Mouse (Mus musculus): ENCODE measurements around the gene 1700019N19Rik. TPM values are rescaled to one million over a fixed set of nuclear protein-coding genes. Genes with fewer than 3 reads are reported as not detected.

Gene 1700019N19Rik
- total RNA-seq, 2 experiments from 2014 or later = 0.37 to 0.53 TPM

DNA sequence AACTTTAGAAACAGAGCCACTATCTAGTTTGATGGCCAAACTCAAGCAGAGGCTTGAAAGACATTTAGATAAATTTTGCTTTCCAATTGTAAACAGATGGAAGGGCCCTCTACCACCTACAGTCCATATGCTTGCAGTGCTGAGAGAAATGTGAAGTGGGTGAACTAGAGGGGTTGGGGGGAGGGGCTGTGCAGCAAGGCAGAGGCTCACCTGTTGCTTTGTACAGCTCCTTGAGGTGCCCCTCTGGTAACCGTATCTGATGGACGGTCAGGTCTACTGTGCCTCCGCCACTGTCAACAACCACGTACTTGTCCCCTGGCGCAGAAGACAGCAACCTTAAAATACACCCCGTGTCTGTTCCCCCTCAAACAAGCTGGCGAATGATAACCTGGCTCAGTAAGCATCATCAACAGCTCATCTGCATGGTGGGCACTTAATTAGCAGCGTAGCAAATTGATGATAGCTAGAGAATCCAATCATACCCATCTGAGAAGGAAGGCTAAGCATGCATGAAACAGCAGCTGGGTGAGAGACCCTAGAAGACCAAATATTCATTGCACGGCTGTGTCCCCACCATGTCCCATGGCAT is 11.0 kb upstream of the 1700019N19Rik start:
- DNase-seq = peak in 1 of 2 experiments; percentile 57

DNA sequence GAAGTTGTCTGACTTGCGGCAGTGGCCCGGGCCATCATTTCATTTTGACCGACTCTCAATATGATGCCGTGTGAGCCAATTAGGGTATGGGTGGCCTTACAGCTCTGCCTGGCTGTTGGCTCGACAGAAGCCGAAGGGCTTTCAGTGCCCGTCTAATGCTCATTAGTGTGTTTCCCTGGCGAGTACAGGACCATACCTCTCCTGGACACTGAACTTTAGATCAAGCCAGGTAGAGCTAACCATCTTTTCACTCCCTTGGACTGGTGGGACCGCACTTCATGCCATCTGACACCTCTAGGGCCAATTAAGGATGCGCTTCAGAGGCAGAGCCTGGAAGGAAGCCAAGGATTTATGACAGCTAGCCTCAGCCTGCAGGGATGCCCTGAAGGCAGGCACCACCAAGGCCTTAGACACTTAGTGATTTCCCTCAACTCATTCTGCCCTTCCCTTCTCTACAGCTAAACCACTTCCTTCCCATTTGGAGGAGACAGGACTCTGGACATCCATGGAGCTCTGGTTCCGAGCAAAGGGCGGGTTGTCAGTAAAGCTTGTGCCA is 931 bp upstream of the 1700019N19Rik start:
- DNase-seq = no peak

DNA sequence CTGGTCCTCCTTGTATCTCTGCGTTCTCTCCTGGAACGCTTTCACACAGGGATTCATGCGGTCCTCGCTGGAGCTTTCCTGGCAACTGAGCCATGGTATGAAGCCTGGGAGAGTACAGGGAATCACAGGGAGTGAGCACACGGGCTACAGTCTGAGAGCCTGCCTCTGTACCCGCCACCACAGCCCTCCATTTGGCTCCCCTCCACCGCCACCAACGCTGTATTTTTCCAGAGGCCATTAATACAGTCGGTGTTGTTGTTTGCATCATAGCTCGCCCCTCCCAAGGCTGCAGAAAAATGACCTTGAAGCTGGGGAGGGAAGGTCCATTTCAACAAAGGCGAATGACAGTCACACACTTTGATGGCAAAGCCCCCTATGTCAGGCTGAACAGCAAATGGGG is 5.1 kb downstream of the 1700019N19Rik start:
- peak in 1 of 2 experiments; percentile 42 for DNase-seq

DNA sequence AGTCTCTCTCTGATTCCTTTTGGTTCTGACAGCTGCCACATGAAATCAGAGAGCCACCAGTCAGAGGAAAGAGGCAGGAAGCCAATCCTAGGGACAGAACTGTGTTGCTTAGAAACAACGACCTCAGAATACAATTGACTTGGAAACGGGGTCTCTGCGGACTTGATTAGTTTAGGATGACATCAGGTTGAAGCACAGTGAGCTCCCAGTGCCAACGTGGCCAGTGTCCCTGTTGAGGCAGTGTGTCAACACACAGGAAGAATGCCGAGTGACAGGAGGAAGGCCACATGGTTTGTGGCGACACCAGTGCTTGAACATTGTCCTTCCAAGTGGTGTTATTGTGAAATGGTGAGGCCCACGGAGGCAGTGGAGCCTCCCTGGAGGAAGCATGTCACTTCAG is 10.3 kb downstream of the 1700019N19Rik start:
- peak; percentile 33 to 45 for DNase-seq

DNA sequence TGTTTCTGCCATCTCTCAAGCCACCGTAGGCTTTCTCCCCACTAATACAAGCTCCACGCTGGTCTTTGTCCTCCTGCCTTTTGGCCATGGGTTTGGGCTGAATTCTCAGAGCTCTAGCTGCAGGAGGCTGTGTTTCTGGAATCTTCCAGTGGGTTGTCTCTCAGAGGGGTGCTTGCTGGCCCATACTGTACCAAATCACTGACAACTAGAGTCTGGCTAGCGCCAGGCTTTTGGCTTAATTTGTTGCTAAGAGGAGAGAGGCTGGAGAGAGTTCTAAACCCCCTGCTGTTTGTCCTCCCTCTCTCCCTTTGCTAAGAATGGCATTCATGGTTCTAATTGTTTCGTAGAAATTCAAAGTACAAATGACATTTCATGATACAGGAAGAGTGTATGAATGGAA is 12.7 kb downstream of the 1700019N19Rik start:
- no peak for DNase-seq

DNA sequence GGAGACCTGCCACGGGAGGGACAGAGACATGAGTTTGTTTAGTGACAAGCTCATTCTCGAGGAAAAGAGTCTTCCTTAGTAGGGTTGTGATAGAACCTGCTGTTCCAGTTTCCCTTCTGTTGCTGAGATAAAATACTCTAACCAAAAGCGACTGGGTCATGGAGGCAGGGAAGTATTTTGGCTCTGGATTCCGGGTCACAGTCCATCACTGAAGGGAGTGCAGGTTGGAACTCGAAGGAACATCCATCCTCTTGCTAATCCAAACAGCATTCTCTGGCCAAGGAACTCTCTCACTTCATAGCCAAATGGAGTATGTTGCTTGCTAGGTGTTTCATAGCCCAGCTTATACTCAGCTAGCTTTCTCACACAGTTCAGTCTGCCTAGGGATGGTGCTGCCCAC is 17.8 kb downstream of the 1700019N19Rik start:
- DNase-seq = no peak

DNA sequence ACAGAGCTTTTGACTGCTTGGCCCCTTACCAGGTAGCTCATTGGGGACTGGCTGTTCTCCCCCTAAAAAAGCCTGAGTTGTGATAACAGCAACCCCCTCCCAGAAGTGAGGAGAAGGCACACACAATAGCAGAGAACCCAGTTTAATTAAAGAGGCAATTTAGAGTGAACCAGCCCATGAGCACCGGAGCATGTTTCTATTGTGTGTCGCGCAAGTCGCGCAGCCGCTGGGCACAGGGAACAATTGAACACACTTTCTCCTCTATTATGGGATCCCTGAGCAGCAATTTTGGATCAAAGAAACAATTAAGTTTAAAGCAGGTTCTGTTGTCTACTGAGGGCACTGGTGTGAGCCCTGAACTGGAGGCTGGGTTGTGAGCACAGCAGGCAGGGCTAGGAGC is 26.9 kb downstream of the 1700019N19Rik start:
- no peak for DNase-seq

DNA sequence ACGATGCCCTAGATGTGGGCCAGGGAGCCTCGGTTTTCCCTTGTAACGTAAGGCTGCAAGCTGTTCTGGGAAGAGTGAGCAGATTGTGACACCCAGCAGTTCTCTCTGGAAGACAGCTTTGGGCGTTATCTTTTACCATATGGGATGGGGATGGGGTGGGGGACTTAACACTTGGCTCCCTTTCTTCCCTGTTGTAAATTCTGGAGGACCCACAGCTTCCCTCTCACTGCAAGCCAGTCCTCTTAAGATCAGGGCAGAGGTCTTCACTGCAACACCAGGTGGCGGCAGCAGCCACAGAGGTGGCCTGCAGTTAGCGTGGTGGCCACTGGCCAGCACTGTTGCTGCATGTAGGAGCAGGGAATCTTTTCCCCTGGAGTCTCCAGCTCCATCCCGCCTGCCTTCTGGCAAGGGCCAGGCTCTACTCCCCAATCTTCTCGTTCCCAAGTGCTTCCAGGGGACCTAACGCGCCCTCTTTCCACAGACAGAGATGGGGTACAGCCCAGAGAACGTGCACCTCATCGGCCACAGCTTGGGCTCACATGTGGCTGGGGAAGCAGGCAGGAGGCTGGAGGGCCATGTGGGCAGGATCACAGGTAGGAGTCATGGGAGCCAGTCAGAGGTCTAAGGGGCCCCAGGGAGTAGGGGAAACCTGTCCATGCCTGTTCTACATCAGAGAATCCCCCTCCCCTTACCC is 31.3 kb downstream of the 1700019N19Rik start:
- peak; percentile 50 to 53 for DNase-seq

DNA sequence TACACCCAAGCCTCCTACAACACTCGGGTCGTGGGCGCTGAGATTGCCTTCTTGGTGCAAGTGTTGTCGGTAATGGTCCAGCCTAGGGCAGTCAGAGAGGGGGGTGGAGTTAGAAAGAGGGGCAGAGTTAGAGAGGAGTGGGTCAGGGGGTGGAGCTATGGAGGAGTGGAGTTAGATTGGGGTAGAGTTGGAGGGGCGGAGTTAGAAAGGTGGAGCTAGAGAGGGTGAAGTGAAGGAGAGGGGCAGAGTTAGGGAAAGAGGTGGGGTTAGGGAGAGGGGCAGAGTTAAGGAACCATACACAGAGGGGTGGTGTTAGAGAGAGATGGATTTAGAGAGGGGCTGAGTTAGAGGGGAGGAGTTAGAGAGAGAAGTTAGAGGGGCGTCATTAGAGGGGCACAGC is 31.9 kb downstream of the 1700019N19Rik start:
- no peak for DNase-seq

DNA sequence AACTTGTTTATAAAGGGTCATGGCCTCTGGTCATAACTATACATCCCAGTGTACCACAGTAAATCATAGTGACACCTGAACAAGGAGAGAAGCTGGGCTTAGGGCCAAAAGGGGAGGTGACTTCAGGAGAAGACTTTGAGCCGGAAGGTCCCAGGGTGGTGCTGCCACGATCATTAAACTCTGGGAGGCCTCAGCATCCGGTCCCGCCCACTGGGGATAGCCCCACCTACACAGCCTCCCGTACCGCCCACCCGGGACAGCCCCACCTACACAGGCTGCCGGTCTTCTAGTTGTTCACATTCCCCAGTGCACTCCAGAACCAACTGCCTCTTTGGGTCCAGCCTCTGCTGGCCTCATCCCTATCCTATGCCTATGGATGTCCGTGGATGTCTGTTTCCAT is 34.8 kb downstream of the 1700019N19Rik start, which contains the start of gene Pnliprp2:
Gene Pnliprp2, plus strand, starts transcription at position 297 of the 400 bp plus-strand sequence.
- no peak for DNase-seq

DNA sequence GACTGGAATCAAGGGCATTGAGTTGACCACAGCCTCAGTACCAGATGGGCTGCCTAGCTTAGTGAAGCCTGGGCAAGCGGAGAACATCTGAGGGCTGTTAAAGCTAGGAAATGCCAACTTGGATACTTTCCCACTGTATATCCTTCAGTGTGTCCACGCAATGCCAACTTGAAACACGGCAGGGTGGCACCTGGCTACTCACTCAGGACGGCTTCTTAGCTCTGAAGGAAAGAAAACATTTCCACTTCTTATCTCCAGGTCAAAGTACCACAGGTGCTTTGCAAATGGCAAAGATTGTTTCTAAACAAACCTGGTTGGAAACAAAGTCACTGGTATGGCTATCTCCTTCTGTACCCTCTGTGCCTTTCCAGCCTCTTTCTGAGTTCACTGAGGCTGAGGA is 35.4 kb downstream of the 1700019N19Rik start:
- no peak for DNase-seq

DNA sequence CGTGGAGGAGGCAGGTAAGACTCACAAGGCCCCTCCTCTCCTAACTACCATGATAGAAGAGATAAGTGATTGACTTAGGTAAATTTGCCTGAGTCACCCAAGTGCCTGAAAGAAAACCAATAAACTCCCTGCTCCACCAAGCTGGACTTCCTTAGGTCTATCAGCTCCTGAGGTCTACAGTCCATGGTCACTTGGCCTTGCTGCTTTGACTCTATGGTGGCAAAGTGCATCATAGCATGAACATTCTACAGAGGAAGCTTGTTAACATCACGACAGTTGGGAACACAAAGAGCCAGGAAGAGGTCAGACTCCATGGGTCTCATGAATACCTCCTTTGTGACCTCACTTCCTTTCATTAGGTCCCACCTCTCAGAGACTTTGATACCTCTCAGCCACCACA is 42.8 kb downstream of the 1700019N19Rik start:
- no peak for DNase-seq

DNA sequence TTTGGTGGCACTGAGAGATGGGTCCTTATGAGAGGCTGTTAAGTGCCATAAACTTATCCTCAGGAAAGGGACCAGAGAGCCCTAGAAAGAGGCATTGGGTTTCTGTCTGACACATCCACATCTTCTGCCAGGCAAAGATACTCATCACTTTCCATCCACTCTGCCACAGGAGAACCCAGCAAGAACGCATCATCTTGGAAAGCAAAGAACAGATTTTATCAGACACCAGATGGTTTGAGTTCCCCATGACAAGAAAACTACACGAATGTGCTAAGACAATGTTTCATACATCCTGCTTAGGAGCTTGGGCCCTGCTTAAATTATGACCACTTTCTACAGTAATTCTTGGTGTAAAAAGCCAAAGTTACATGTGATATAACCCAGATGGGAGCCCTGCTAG is 43.4 kb downstream of the 1700019N19Rik start:
- no peak for DNase-seq

DNA sequence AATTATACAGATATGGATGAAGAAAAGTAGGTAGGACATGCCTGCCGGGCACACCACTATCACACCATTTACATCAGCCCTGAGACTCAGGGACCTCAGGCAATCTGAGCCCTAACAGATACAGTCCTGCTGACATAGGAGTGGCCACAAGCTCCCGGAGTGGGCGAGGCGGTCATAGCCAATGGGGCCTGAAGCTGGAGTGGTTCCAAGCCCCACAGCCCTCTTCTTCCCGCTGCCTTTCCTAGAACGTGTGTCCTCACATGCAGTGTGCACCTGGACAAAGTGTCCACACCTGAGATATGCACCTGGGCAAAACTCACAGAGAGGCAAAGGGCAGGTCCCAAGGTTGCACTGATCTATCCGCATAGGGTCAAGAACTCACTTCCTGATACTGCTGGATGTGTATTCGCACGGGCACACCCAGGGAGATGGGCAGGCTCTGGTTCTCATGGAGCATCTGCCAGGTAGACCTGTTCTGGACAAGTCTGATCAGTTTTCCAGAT is 46.7 kb downstream of the 1700019N19Rik start:
- DNase-seq = no peak

DNA sequence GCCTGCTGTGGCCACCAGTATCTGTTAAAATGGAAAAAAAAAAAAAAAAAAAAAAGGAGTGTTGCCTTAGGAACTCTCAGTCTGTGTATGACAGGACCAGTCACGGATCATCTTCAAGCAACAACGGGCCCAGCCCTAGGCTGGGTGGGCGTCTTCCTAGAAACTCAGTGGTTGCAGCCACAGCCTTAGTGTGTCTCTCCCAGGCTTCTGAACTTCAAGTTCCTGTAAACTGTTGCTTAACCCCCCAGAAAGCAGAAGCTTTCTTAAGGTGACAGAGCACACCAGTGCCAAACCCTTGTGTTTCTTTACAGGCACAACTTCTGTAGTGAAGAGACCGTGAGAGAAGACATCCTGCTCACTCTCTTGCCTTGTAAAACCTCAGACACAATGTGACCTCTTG is 50.5 kb downstream of the 1700019N19Rik start:
- DNase-seq = no peak

DNA sequence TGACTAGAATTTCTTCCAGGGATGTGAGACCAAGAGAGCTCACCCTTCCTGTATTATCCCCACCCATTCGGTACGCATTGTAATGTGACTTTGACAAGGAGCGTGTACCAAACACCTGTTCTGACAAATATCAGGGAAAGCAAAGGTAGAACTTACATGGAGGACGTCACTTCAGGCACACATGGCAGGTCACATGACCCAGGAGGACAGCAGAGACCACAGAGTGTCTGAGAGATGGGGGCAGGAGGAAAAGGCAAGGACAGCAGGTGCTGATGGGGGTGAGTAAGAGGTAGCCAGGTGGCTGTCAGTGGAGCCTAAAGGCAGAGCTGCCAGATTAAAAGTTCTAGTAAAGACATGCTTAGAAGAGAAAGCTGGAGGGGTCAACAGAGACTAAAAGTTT is 51.5 kb downstream of the 1700019N19Rik start:
- DNase-seq = no peak

DNA sequence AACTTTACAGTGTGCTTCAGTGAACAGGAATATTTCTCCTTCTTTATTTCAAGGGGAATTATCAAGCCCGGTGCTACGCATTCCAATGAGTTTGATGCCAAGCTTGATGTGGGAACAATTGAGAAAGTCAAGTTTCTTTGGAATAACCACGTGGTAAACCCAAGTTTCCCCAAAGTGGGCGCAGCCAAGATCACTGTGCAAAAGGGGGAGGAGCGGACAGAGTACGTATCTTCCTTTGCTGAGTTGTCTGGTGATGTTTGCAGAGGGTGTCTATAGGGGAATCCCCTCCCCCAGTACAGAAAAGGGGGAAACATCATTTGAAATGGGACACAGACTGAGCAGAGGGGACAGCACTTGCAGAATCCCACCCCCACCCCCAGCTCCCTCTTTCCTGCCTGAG is 53.2 kb downstream of the 1700019N19Rik start:
- DNase-seq = no peak

DNA sequence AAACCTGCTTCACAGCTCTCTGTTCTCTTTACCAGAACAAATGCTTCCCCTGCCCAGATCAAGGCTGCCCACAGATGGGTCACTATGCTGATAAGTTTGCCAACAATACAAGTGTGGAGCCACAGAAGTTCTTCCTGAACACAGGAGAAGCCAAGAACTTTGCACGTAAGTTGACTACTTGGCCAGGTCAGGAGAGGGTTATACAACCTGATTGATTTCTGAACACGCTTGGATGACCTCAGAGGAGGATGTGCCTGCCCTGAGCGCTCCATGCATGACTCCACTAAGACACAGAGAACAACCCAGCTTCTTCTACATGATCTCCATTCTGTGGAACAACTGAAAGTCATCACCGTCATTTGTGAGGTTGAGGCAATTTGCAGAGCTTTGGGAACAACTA is 56.1 kb downstream of the 1700019N19Rik start:
- no peak for DNase-seq

Other genes starting within 250 kb of the 1700019N19Rik start
- gene Pnlip, start 142.0 kb downstream of the 1700019N19Rik start, total RNA-seq (2021) = under 1 TPM; 0.37 to 0.43 TPM
- gene Pnliprp1, start 65.6 kb downstream of the 1700019N19Rik start, total RNA-seq (2021) = not detected
- gene Pnliprp2, start 34.7 kb downstream of the 1700019N19Rik start, total RNA-seq (2021) = under 1 TPM; 0.22 to 0.33 TPM
- gene Eno4, start 149.0 kb upstream of the 1700019N19Rik start, total RNA-seq (2021) = 1 to 10 TPM; 1.6 to 1.7 TPM
- 100 to 1,000 TPM; 231 to 244 TPM for gene Hspa12a, start 149.2 kb upstream of the 1700019N19Rik start, total RNA-seq (2021)